Mouse (Mus musculus) neural tube, embryonic 11.5 days (tissue): ENCODE results near the gene Hist1h1a. TPM values are rescaled to one million over a fixed set of nuclear protein-coding genes. Genes with fewer than 3 reads are reported as not detected.

Experiments used
- ATAC-seq: fragments of 200-750 bp; cut with Nextera tagmentation; 2 replicates; pipeline ENCODE4 v1.8.0; 2017; ENCODE audit warnings: moderate number of reproducible peaks, mild to moderate bottlenecking, moderate TSS enrichment, moderate library complexity; ENCODE audit not compliant: insufficient read depth, low FRiP score, low TSS enrichment
- DNase-seq: peaks from one replicate; pipeline ENCODE4 v3.0.0-alpha.2; 2015; ENCODE audit warnings: low spot score
- H3K27ac ChIP-seq: fragments of 300-500 bp; sonication (generic); 2 replicates; pipeline ENCODE4 v1.5.1; 2014; ENCODE audit warnings: low read depth, mild to moderate bottlenecking, low read length
- H3K27me3 ChIP-seq: fragments of 300-500 bp; sonication (generic); 2 replicates; pipeline ENCODE4 v1.6.1; 2014; ENCODE audit warnings: mild to moderate bottlenecking, low read length, mixed read lengths; ENCODE audit not compliant: control insufficient read depth, insufficient read depth
- H3K36me3 ChIP-seq: fragments of 300-500 bp; sonication (generic); 2 replicates; pipeline ENCODE4 v1.6.1; 2014; ENCODE audit warnings: mild to moderate bottlenecking, low read length, moderate library complexity, mixed read lengths; ENCODE audit not compliant: control insufficient read depth, insufficient read depth
- H3K4me1 ChIP-seq: fragments of 300-500 bp; sonication (generic); 2 replicates; pipeline ENCODE4 v1.6.1; 2014; ENCODE audit warnings: low read length, mixed read lengths; ENCODE audit not compliant: control insufficient read depth, insufficient read depth
- H3K4me2 ChIP-seq: fragments of 300-500 bp; sonication (generic); 2 replicates; pipeline ENCODE4 v1.6.1; 2014; ENCODE audit warnings: low read depth, mild to moderate bottlenecking, moderate library complexity
- H3K4me3 ChIP-seq: fragments of 300-500 bp; sonication (generic); 2 replicates; pipeline ENCODE4 v1.5.1; 2014; ENCODE audit warnings: low read depth, low read length
- H3K9ac ChIP-seq: fragments of 300-500 bp; sonication (generic); 2 replicates; pipeline ENCODE4 v1.6.1; 2014; ENCODE audit warnings: mild to moderate bottlenecking, low read length
- H3K9me3 ChIP-seq: fragments of 300-500 bp; sonication (generic); 2 replicates; pipeline ENCODE4 v1.6.1; 2016; ENCODE audit warnings: low read length; ENCODE audit not compliant: control insufficient read depth
- WGBS: fragments of 180-500 bp; shearing (Covaris S2); extraction: QIAGEN DNeasy Blood & Tissue Kit; methylation state at CpG from one replicate; pipeline ENCODE4 v1.1.7; 2014; 5-methylcytosine and 5-hydroxymethylcytosine counted together
- polyA plus RNA-seq: library from polyadenylated mRNA; unstranded; fragments of >200 nt; fragmentation: Nextera tagmentation; extraction: Ambion mirVana; gene quantifications from 2 replicates; pipeline ENCODE4 v1.2.1, GENCODE M21; 2014

Hist1h1a gene
- polyA plus RNA-seq, 1 experiment from 2014 or later = 1.1 TPM

DNA sequence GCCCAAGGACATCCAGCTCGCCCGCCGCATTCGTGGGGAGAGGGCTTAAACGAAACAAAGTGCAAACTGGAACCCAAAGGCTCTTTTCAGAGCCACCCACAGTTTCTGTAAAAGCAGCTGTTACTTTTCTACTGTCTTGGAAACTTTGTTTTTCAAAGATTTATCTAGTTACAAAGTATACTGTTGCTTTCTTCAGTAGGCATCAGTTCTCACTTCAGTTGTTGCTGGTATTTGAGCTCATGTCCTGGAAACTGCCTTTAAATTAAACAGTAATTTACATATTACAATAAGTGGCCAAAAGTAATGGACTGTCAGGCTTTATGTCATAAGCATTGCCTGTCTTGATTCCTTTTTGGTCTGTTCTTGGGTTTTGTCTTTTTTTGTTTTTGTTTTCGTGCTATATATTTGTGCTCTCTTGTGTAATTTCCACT is 10.7 kb upstream of the Hist1h1a start:
- no peak for ATAC-seq
- Histone ChIP-seq H3K27ac (peak overlapping the region; percentile 73), H3K9me3 (no peaks in the 10 kb centered on the region), H3K27me3 (no peaks in the 10 kb centered on the region), H3K9ac (peak overlapping the region; percentile 65), H3K36me3 (no peaks in the 10 kb centered on the region), H3K4me1 (peaks cover 9% of the 10 kb centered on the region; the same call in 1 of the 2 replicates), H3K4me3 (peak overlapping the region; percentile 34), H3K4me2 (peak overlapping the region; percentile 50)
- no peak for DNase-seq
- 3% methylated on average over 6 of the region's 6 CpGs for WGBS

DNA sequence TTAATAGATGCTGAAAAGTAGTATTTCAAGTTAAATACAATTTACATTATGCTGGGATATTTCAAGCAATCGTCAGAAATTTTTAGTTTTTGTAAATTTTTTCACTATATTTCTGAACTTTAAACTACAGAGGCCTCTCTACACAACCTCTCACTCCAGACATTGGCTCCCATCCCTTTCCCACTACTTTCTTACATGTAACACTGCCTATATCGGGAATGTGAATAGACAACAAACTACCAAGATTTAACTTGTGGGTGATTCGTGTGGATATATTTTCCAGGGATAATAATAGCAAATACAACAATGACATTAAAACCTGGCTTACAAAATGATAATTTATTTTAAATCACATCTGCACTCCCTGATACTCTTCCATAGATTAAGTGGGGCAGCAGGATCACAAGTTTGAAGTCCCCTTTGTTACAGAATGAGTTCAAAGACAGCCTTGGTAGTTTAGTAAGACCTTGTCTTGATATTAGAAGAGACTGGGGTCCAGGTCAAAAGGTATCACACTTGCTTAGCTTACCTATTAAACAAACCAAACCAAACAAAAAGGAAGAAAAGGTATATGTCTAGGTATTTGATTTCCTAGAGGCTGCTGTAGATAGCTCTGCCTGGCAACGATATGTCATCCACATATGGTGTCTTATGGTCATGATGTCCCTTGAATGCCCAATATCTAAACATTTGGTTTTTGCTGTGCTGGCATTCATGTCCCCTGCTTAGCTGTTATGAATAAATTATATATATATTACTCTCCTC is 10.0 kb upstream of the Hist1h1a start:
- no peaks in the 10 kb centered on the region for H3K27me3 ChIP-seq
- ATAC-seq (no peak), DNase-seq (no peak)
- H3K36me3 ChIP-seq = no peaks in the 10 kb centered on the region
- 0 out of 2 replicates have a peak overlapping the region, but pooled peaks have one; percentile 35 for H3K27ac ChIP-seq
- H3K4me1 ChIP-seq = peaks cover 3% of the 10 kb centered on the region; the same call in 1 of the 2 replicates
- H3K9ac ChIP-seq = no peak overlapping the region
- no peaks in the 10 kb centered on the region for H3K9me3 ChIP-seq
- no peak overlapping the region for H3K4me3 ChIP-seq
- no peak overlapping the region for H3K4me2 ChIP-seq
- 62% methylated on average over 4 of the region's 4 CpGs for WGBS

DNA sequence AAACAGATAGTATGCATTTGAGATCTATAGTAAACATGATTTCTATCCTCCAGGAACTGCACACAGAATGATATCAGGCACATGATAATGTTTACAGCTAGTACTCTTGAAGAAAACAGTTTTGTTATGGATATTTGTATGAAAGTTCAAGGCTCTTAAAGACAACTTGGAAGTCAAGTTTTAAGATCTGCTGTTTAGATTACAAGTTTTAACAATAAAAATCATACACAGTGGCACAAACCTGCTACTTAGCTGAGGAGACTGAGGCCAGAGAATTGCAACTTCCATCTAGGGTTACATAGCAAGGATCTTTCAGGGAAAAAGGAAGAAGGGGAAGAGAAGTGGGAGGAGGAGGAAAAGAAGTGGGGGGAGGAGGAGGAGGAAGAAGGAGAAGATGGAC is 8.5 kb upstream of the Hist1h1a start:
- Histone ChIP-seq H3K9ac (no peak overlapping the region), H3K9me3 (no peaks in the 10 kb centered on the region), H3K4me1 (peaks cover 3% of the 10 kb centered on the region; the same call in 1 of the 2 replicates), H3K4me2 (no peak overlapping the region), H3K27ac (no peak overlapping the region), H3K27me3 (no peaks in the 10 kb centered on the region), H3K36me3 (no peaks in the 10 kb centered on the region), H3K4me3 (no peak overlapping the region)
- no peak for DNase-seq
- ATAC-seq = no peak

DNA sequence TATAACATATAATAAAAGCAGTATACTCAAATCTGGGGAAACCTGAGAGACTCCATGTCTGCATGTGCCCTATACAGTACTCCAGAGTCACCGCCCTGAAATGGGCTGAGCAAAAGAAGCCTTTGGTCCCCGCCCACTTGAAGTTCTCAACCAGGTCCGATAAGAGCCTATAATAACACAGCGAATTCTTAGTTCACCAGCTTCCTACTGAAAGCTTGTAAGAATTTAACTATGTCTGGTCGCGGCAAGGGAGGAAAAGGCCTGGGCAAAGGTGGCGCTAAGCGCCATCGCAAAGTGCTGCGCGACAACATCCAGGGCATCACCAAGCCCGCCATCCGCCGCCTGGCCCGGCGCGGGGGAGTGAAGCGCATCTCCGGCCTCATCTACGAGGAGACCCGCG is 6.7 kb upstream of the Hist1h1a start, which contains the start of gene Hist1h4b:
Gene Hist1h4b, plus strand, starts transcription at position 224 of the 400 bp plus-strand sequence.
- Histone ChIP-seq H3K27me3 (no peaks in the 10 kb centered on the region), H3K36me3 (no peaks in the 10 kb centered on the region), H3K4me1 (peaks cover 3% of the 10 kb centered on the region; the same call in 1 of the 2 replicates), H3K27ac (peak within 1 kb of the TSS; percentile 80), H3K9ac (peak within 1 kb of the TSS; percentile 54), H3K9me3 (no peaks in the 10 kb centered on the region), H3K4me3 (peak within 1 kb of the TSS; percentile 34), H3K4me2 (peak within 1 kb of the TSS; percentile 50)
- ATAC-seq = peak; percentile 60
- 0% methylated on average over 15 of the region's 22 CpGs for WGBS
- peak; percentile 86 for DNase-seq

DNA sequence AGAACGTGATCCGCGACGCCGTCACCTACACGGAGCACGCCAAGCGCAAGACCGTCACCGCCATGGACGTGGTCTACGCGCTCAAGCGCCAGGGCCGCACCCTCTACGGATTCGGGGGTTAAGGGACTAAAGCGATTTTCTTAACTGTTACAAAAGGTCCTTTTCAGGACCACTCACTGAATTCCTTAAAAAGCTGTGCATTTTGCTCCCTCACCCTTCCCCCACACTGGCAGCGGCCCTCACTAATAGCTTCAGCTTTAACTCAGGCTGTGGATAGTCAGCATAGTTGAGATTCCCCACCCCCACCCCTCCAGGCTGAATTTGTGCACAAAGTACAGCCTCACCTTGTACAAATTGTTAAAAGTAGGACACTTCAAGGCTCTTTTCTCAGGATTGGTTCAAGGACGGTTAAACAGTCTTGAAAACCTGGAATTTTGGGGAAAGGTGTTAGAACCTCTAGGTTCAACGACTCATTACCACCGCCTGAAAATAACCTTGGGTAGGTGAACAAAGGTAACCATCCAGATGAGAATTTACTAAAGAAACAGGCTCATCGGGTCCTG is 6.2 kb upstream of the Hist1h1a start:
- peak overlapping the region; percentile 34 for H3K4me3 ChIP-seq
- peak overlapping the region; percentile 80 for H3K27ac ChIP-seq
- H3K4me1 ChIP-seq = peaks cover 3% of the 10 kb centered on the region; the same call in 1 of the 2 replicates
- DNase-seq (peak; percentile 61), ATAC-seq (peak; percentile 4; the same call in 1 of the 2 replicates)
- no peaks in the 10 kb centered on the region for H3K27me3 ChIP-seq
- peak overlapping the region; percentile 50 for H3K4me2 ChIP-seq
- WGBS = 2% methylated on average over 17 of the region's 23 CpGs
- H3K36me3 ChIP-seq = no peaks in the 10 kb centered on the region
- peak overlapping the region; percentile 54 for H3K9ac ChIP-seq
- no peaks in the 10 kb centered on the region for H3K9me3 ChIP-seq

DNA sequence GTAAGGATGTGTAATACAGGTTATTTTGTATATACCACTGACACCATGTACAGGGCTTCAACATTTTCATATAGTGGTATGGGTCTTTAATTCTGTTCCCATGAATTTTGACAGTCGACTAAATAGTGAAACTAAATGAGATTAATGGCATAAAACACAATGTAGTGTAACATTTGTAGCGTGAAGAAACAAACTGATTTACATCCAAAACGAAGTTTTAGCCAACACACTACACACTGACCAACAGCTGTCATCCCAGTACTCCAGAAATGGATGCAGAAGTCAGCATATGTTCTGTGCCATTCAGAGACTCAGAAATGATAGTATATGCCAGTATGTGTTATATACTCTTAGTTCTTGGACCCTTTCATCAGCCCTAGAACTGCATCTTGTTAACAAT is 5.5 kb upstream of the Hist1h1a start:
- Histone ChIP-seq H3K4me1 (peaks cover 3% of the 10 kb centered on the region; the same call in 1 of the 2 replicates), H3K4me2 (no peak overlapping the region; the same call in 1 of the 2 replicates), H3K9me3 (no peaks in the 10 kb centered on the region), H3K36me3 (no peaks in the 10 kb centered on the region), H3K4me3 (no peak overlapping the region), H3K27ac (0 out of 2 replicates have a peak overlapping the region, but pooled peaks have one; percentile 27), H3K27me3 (no peaks in the 10 kb centered on the region), H3K9ac (no peak overlapping the region)
- WGBS = 46% methylated on average over 3 of the region's 3 CpGs
- DNase-seq = no peak
- no peak for ATAC-seq

DNA sequence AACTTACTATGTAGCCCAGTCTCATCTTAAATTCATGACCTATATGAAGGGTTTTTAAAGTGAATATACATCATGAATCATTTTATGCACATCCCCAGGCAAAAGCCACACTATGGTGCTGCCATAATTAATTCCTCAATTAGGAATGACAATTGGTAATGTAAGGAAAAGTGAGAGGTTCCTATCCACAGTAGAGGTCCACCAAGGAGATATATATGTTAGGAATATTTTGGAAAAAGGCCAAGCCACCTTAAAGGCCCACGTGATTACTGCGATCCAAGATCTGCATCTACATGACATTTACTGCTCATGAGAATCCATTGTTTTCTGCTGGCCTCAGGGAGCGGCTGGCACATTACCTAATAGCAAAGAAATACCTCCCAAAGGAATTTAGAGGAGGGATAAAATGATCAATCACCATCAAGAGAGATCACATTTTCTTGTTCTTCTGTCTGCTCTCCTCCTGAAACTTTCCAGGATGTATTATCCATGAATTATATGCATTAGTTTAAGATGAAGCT is 4.2 kb upstream of the Hist1h1a start:
- Histone ChIP-seq H3K4me3 (no peak overlapping the region), H3K9me3 (no peaks in the 10 kb centered on the region), H3K4me1 (peaks cover 3% of the 10 kb centered on the region; the same call in 1 of the 2 replicates), H3K9ac (no peak overlapping the region), H3K4me2 (no peak overlapping the region), H3K36me3 (no peaks in the 10 kb centered on the region), H3K27ac (no peak overlapping the region), H3K27me3 (no peaks in the 10 kb centered on the region)
- DNase-seq = no peak
- 55% methylated on average over 3 of the region's 3 CpGs for WGBS
- no peak for ATAC-seq

DNA sequence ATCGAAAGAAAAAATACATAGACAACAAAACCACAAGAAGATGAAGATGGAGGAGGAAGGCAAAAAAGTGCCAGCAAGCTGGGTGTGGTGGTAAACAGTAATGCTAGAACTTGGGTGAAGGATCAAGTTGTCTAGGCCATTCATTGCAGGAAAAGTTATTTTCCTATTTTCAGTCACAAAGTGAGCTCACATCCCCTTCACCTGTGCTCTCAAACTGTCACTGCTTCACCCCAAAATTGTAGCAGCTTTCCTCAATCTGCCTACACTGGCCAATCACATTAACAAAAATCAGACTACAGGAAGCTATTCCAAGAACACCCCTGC is 3.6 kb upstream of the Hist1h1a start:
- H3K4me2 ChIP-seq = peak overlapping the region; percentile 70
- H3K27ac ChIP-seq = peak overlapping the region; percentile 72
- H3K4me1 ChIP-seq = peaks cover 3% of the 10 kb centered on the region; the same call in 1 of the 2 replicates
- no peak for DNase-seq
- 0 out of 2 replicates have a peak overlapping the region, but pooled peaks have one; percentile 57 for H3K9ac ChIP-seq
- no peaks in the 10 kb centered on the region for H3K27me3 ChIP-seq
- no peak overlapping the region for H3K4me3 ChIP-seq
- WGBS = 69% methylated on average over 1 of the region's 1 CpGs
- no peaks in the 10 kb centered on the region for H3K36me3 ChIP-seq
- H3K9me3 ChIP-seq = no peaks in the 10 kb centered on the region
- ATAC-seq = no peak
